In the genomic region with DNA sequence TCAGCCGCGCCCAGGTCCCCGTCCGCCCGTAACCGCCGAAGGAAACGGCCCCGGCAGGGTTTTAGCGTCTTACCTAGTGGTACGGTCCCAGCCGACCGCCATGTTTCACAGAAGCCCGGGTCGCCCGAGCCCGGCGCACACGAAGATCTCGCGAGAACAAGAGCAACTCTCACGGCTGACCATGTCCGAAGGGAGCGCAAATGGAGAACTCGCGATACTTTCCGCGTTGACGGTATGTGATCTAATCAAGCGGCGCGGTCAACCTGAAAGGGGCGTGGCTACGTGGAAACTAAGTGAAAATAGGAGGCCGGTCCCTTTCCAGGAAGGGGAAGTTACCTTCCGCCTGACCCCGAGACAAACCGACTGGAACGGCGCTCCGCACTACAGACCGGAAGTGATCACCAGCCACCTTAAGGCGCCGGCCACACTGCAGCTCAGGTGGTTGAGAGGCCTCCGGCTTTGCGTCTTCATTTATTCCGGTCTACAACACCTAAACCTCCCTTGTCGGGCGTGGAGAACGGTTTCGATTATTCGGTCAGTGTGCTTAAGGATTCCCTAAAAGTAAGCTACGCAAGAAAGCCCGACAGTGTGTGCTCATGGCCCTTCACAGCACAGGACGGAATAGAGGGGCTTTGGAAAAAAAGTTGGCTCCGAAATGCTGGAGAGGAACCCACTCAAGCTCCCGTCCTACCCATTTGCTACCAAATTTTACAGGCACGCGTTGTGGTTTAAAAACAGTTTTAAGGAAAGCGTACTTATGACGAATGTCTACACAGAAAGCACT, we compare ENCODE assay signal across 8 mouse cellular contexts. TPM values are rescaled to one million over a fixed set of nuclear protein-coding genes. Genes with fewer than 3 reads are reported as not detected.
DNase-seq lines count a peak whose midpoint lies in the region; ATAC-seq lines count a peak whose summit lies in the region.

A gene (minus strand): TSS at position 478 of the 784 bp plus-strand sequence.

- peak; percentile 100 for DNase-seq in R1 (ENCODE audit: low read depth, low spot score)
- peak; percentile 96 to 98 for DNase-seq in cerebellum, postnatal 25 days
- peak; percentile 96 to 97 for DNase-seq in frontal cortex, postnatal 25 days (ENCODE audit: low spot score in 2 of 2)
- peak; percentile 100 for DNase-seq in hindbrain, embryonic 14.5 days (ENCODE audit: low spot score)
- DNase-seq in layer of hippocampus, postnatal 36 days = peak; percentile 96
- peak; percentile 100 for DNase-seq in lung, postnatal 36 days
- DNase-seq in retina, postnatal 1 day = peak; percentile 100
- peak; percentile 85 to 98 for DNase-seq in urinary bladder, adult 18-20 months (ENCODE audit: low spot score in 2 of 2)

- peak within 1 kb of the TSS; percentile 90 for H3K27ac ChIP-seq in hindbrain, embryonic 14.5 days

- H3K27me3 ChIP-seq in hindbrain, embryonic 14.5 days (ENCODE audit: control insufficient read depth, insufficient read depth, low read length) = no peaks in the 10 kb centered on the region

- H3K36me3 ChIP-seq in hindbrain, embryonic 14.5 days (replicated peaks; ENCODE audit: control insufficient read depth, insufficient read depth) = 0 out of 2 replicates have a peak, but pooled peaks cover 4% of the 10 kb centered on the region

- peak; percentile 98 for ATAC-seq in hindbrain, embryonic 14.5 days (ENCODE audit: low FRiP score)

- under 1% methylated on average over 61 of the region's 61 CpGs for WGBS in hindbrain, embryonic 14.5 days

- H3K4me1 ChIP-seq in hindbrain, embryonic 14.5 days (replicated peaks; ENCODE audit: control insufficient read depth, insufficient read depth, low read length) = peaks cover 20% of the 10 kb centered on the region

- H3K9me3 ChIP-seq in hindbrain, embryonic 14.5 days (ENCODE audit: control insufficient read depth, low read length) = no peaks in the 10 kb centered on the region

- peak within 1 kb of the TSS; percentile 88 for H3K4me3 ChIP-seq in hindbrain, embryonic 14.5 days (replicated peaks; ENCODE audit: low read length)

- H3K9ac ChIP-seq in hindbrain, embryonic 14.5 days = peak within 1 kb of the TSS; percentile 95

- H3K4me2 ChIP-seq in hindbrain, embryonic 14.5 days (replicated peaks) = peak within 1 kb of the TSS; percentile 79

RNA-seq across cellular contexts. Expression of the gene that starts here (rescaled TPM):
- 207 and 220 TPM in 2 replicates for polyA plus RNA-seq in hindbrain, embryonic 14.5 days (2014; fragmentation: Nextera tagmentation; extraction: Ambion mirVana)
- total RNA-seq in layer of hippocampus, postnatal 36 days (2021) = 10 to 100 TPM; 71.8 to 73.4 TPM

Comparison
In these comparisons a context has a peak if more than half of its experiments do, and no peak if none do; other contexts are left out.
1. Peak in every context shown above with its lines: DNase-seq, ATAC-seq, H3K4me3 ChIP-seq and H3K27ac ChIP-seq.